Mouse (Mus musculus): ENCODE measurements around the gene Unc13a.

DNA sequence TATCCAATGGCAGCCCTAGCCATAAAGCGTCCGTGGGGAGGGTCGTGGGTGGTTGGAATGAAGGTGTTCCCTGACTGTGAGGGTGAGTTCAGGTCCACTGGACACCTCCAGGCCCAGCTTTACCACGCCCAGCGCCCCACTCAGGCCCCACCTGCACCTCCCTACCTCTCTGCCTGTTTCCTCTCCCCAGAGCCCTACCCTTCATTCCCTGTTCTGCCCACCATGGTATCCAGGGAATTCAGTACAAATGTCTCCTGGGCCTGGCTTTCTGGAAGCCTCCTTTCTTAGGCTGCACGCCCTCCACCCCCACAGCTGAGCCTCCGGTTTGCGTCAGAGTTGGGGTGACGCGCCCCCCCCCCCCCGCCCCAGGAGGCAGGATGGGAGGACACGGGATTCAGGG is 1.4 kb downstream of the Unc13a start:
- no peak for TF ChIP-seq POLR2A (IDR thresholded peaks at IDR 0.05; ENCODE audit: borderline replicate concordance, control insufficient read depth, low read depth, low read length)
- no peak for TF ChIP-seq CTCF (IDR thresholded peaks at IDR 0.05; ENCODE audit: control insufficient read depth, insufficient read depth, low read length)
